18 mouse cellular contexts compared by ENCODE assay signal in genomic region chr16:8734693-8735092, GRCm38 (mm10). TPM values are rescaled to one million over a fixed set of nuclear protein-coding genes. Genes with fewer than 3 reads are reported as not detected.
DNase-seq lines count a peak whose midpoint lies in the region; ATAC-seq and TF ChIP-seq lines count a peak whose summit lies in the region.
"Had no signal": no experiment of that assay in that cellular context is flagged by ENCODE, and none has a peak within 500 bp of the region (broad histone marks: within the 10 kb centered on the region; RNA-seq: fewer than 3 reads in every experiment).

No protein-coding gene starts in this region.

- peaks cover 81% of the 10 kb centered on the region for H3K36me3 ChIP-seq in erythroblast, embryonic 14.5 days (ENCODE audit: control insufficient read depth)
- H3K36me3 ChIP-seq in G1E (replicated peaks): peaks cover 56% of the 10 kb centered on the region
- peaks cover 11% of the 10 kb centered on the region; the same call in 1 of the 2 replicates for H3K36me3 ChIP-seq in liver, postnatal 0 days (replicated peaks; ENCODE audit: insufficient read depth, low read length)

- H3K4me2 ChIP-seq in liver, postnatal 0 days (ENCODE audit: low read depth, low read length): peak overlapping the region; percentile 76

- TF ChIP-seq CTCF in left cerebral cortex, adult 2 months (IDR thresholded peaks at IDR 0.05): no peak
- TF ChIP-seq CTCF in G1E (IDR thresholded peaks at IDR 0.05; ENCODE audit: low read depth, low read length): no peak
- TF ChIP-seq CTCF in liver, postnatal 0 days (IDR thresholded peaks at IDR 0.05; ENCODE audit: low read depth): no peak

- peak overlapping the region; percentile 90 for H3K4me3 ChIP-seq in erythroblast, embryonic 14.5 days (replicated peaks)
- H3K4me3 ChIP-seq in left cerebral cortex, adult 2 months: no peak overlapping the region
- peak overlapping the region; percentile 20; the same call in 1 of the 2 replicates for H3K4me3 ChIP-seq in G1E (ENCODE audit: low read depth, low read length)
- H3K4me3 ChIP-seq in liver, postnatal 0 days (ENCODE audit: low read depth, low read length): peak overlapping the region; percentile 99

- TF ChIP-seq EP300 in liver, postnatal 0 days (IDR thresholded peaks at IDR 0.05; ENCODE audit: low read depth): no peak

- H3K9ac ChIP-seq in liver, postnatal 0 days (replicated peaks): peak overlapping the region; percentile 99; the same call in 1 of the 2 replicates

- WGBS in liver, postnatal 0 days (ENCODE audit: insufficient replicate concordance): 57% methylated on average over 4 of the region's 4 CpGs

- no peak for DNase-seq in left cerebral cortex, adult 2 months (ENCODE audit: extremely low spot score in 1 of 2, low spot score in 2 of 2)
- DNase-seq in left cerebral cortex, adult 9 months (ENCODE audit: low spot score in 2 of 2): no peak
- DNase-seq in G1E (ENCODE audit: low spot score): no peak
- no peak for DNase-seq in liver, postnatal 0 days
- no peak for DNase-seq in kidney, adult 18-20 months
- DNase-seq in embryo, embryonic 10 days (ENCODE audit: low spot score): no peak
- DNase-seq: B cell, adult 2 months; cerebellum, adult 11-12 months; gastrocnemius, postnatal 36 days; kidney, adult 2 months; retina, postnatal 1 day had no signal

- ATAC-seq in erythroblast, adult 5-6 weeks (replicated peaks; ENCODE audit: low FRiP score, poor library complexity, severe bottlenecking): no peak
- no peak for ATAC-seq in G1E (ENCODE audit: extremely low read depth, insufficient number of reproducible peaks, low FRiP score, poor library complexity, severe bottlenecking)
- no peak for ATAC-seq in liver, postnatal 0 days
- ATAC-seq: forebrain, embryonic 16.5 days; lung, postnatal 0 days had no signal

- H3K27ac ChIP-seq in left cerebral cortex, adult 2 months: peak overlapping the region; percentile 36; the same call in 1 of the 2 replicates
- peak overlapping the region; percentile 24; the same call in 1 of the 2 replicates for H3K27ac ChIP-seq in liver, postnatal 0 days (ENCODE audit: low read depth)

- intact Hi-C loops in left cerebral cortex, adult 2 months (cut with DNase I): no loop called here

- H3K4me1 ChIP-seq in erythroblast, embryonic 14.5 days (ENCODE audit: control insufficient read depth): peaks cover 70% of the 10 kb centered on the region
- H3K4me1 ChIP-seq in G1E (ENCODE audit: insufficient read depth, low read depth, low read length): peaks cover 68% of the 10 kb centered on the region
- H3K4me1 ChIP-seq in liver, postnatal 0 days (ENCODE audit: insufficient read depth): peaks cover 61% of the 10 kb centered on the region

- H3K9me3 ChIP-seq in erythroblast, embryonic 14.5 days (ENCODE audit: control insufficient read depth, low read length): no peaks in the 10 kb centered on the region
- H3K9me3 ChIP-seq in G1E (replicated peaks): no peaks in the 10 kb centered on the region
- no peaks in the 10 kb centered on the region for H3K9me3 ChIP-seq in liver, postnatal 0 days (ENCODE audit: low read length)

- H3K27me3 ChIP-seq in erythroblast, embryonic 14.5 days (ENCODE audit: control insufficient read depth): no peaks in the 10 kb centered on the region
- H3K27me3 ChIP-seq in G1E (ENCODE audit: insufficient read depth, low read length): no peaks in the 10 kb centered on the region
- H3K27me3 ChIP-seq in liver, postnatal 0 days (ENCODE audit: insufficient read depth, low read length): no peaks in the 10 kb centered on the region

RNA-seq across cellular contexts. Expression of gene Gm5767, which starts 54.1 kb away (rescaled TPM):
- not detected in 2 replicates for polyA plus RNA-seq in erythroblast, embryonic 14.5 days (2012)
- not detected in 2 replicates for total RNA-seq in erythroblast, adult 5-6 weeks (2015; ENCODE audit: low replicate concordance)
- not detected in 2 replicates for total RNA-seq in erythroblast, adult 5-6 weeks (2017; ENCODE audit: low replicate concordance)
- not detected for total RNA-seq in left cerebral cortex, adult 2 months (2021)
- total RNA-seq in G1E (2014; fragmentation: Nextera tagmentation) (not detected in 2 replicates), G1E (2017) (not detected in 2 replicates)
- polyA plus RNA-seq in G1E (2012): not detected in 2 replicates
- 0.43 TPM in 1 of 2 replicates, not detected in the other for polyA plus RNA-seq in liver, postnatal 0 days (2015; fragmentation: Nextera tagmentation; extraction: Ambion mirVana)
- total RNA-seq: gastrocnemius, postnatal 36 days; heart, postnatal 25 days; left cerebral cortex, postnatal 14 days had no signal
- polyA plus RNA-seq: forebrain, embryonic 16.5 days; lung, postnatal 0 days; thymus, postnatal 0 days had no signal

RNA-seq across cellular contexts. Expression of gene Usp7, which starts 57.4 kb away (rescaled TPM):
- 6.0 and 6.8 TPM in 2 replicates for polyA plus RNA-seq in erythroblast, embryonic 14.5 days (2012)
- total RNA-seq in erythroblast, adult 5-6 weeks (2015; ENCODE audit: low replicate concordance): 545 and 592 TPM in 2 replicates
- total RNA-seq in erythroblast, adult 5-6 weeks (2017; ENCODE audit: low replicate concordance): 1,042 and 1,164 TPM in 2 replicates
- 100 to 1,000 TPM; 167 to 182 TPM for total RNA-seq in left cerebral cortex, adult 2 months (2021)
- total RNA-seq in G1E (2014; fragmentation: Nextera tagmentation) (234 and 362 TPM in 2 replicates), G1E (2017) (132 and 150 TPM in 2 replicates)
- 25.9 and 26.9 TPM in 2 replicates for polyA plus RNA-seq in G1E (2012)
- 15.8 and 17.7 TPM in 2 replicates for polyA plus RNA-seq in liver, postnatal 0 days (2015; fragmentation: Nextera tagmentation; extraction: Ambion mirVana)
